Mouse (Mus musculus): ENCODE measurements around the gene Arid1b.

DNA sequence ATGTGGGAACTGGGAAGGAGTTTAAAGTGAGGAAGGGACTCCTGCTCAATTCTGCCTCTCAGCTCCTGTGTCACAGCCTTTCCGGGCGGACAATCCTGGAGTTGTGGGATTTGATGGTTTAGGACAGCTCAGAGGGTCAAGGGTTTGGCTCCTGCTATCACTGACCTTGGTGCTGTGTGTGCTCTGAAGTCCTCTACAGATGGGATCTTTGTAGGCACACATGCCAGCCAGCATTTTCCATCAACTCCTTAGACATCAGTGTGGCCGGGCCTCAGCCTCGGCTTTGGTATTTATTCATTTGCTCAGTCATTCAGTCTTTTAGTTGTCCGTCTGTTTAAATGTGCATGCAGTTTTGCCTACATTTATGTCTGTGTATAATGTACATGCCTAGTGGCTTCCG is 206.5 kb downstream of the Arid1b start:
- TF ChIP-seq CTCF (IDR thresholded peaks at IDR 0.05; ENCODE audit: low read depth, low read length), result no peak
- TF ChIP-seq POLR2A (IDR thresholded peaks at IDR 0.05; ENCODE audit: extremely low read depth, insufficient read depth, low read length), result no peak
